Mouse (Mus musculus) myocyte (in vitro differentiated cells): ENCODE results near the gene Adgrv1. TPM values are rescaled to one million over a fixed set of nuclear protein-coding genes. Genes with fewer than 3 reads are reported as not detected.

Experiments
- H3K27me3 ChIP-seq: one replicate; pipeline ENCODE4 v1.6.1; 2011; ENCODE audit not compliant: control insufficient read depth, insufficient read depth, insufficient read length
- H3K36me3 ChIP-seq: one replicate; pipeline ENCODE4 v1.6.1; 2011; ENCODE audit not compliant: control insufficient read depth, insufficient read depth
- H3K4me2 ChIP-seq: one replicate; pipeline ENCODE4 v1.6.1; 2011; ENCODE audit warnings: low read depth, control low read depth
- H3K4me3 ChIP-seq: one replicate; pipeline ENCODE4 v1.5.1; 2011; ENCODE audit warnings: mild to moderate bottlenecking, control low read depth, moderate library complexity
- H3K79me2 ChIP-seq: one replicate; pipeline ENCODE4 v1.6.1; 2011; ENCODE audit not compliant: control insufficient read depth, insufficient read depth
- H3ac ChIP-seq: one replicate; pipeline ENCODE4 v1.6.1; 2011; ENCODE audit not compliant: control insufficient read depth, insufficient read length
- CEBPB ChIP-seq: IDR thresholded peaks from 2 replicates; pipeline ENCODE4 v1.6.1; 2011; ENCODE audit warnings: mild to moderate bottlenecking, moderate library complexity; ENCODE audit not compliant: poor library complexity, insufficient read depth, severe bottlenecking
- E2F4 ChIP-seq: IDR thresholded peaks from one replicate; pipeline ENCODE4 v1.6.1; 2011; ENCODE audit warnings: mild to moderate bottlenecking, control low read depth, moderate library complexity; ENCODE audit not compliant: insufficient read depth
- MAX ChIP-seq: IDR thresholded peaks from one replicate; pipeline ENCODE4 v1.6.1; 2011; ENCODE audit warnings: low read depth, mild to moderate bottlenecking, control low read depth
- MYOD1 ChIP-seq, 3 experiments: IDR thresholded peaks; one replicate each; pipeline ENCODE4 v1.6.1; 2011; ENCODE audit warnings: control low read depth in 2 of 3, low read depth in 2 of 3, mild to moderate bottlenecking in 2 of 3, moderate library complexity in 1 of 3; ENCODE audit not compliant: insufficient read length in 2 of 3, control insufficient read depth in 1 of 3
- MYOG ChIP-seq, 3 experiments: IDR thresholded peaks; one replicate each; pipeline ENCODE4 v1.6.1; 2011; ENCODE audit warnings: control low read depth in 2 of 3, low read depth in 2 of 3, mild to moderate bottlenecking in 2 of 3; ENCODE audit not compliant: insufficient read length in 2 of 3, control insufficient read depth in 1 of 3, insufficient read depth in 1 of 3
- POLR2A ChIP-seq: IDR thresholded peaks from one replicate; pipeline ENCODE4 v1.6.1; 2011; ENCODE audit warnings: low read depth, mild to moderate bottlenecking, control low read depth, moderate library complexity; ENCODE audit not compliant: insufficient read length
- POLR2AphosphoS2 ChIP-seq: IDR thresholded peaks from one replicate; pipeline ENCODE4 v1.6.1; 2011; ENCODE audit warnings: low read depth, control low read depth; ENCODE audit not compliant: insufficient read length
- REST ChIP-seq: IDR thresholded peaks from one replicate; pipeline ENCODE4 v1.6.1; 2011; ENCODE audit warnings: mild to moderate bottlenecking, control low read depth, moderate library complexity; ENCODE audit not compliant: insufficient read depth, insufficient read length
- SRF ChIP-seq: IDR thresholded peaks from one replicate; pipeline ENCODE4 v1.6.1; 2011; ENCODE audit warnings: low read depth; ENCODE audit not compliant: control insufficient read depth, insufficient read length
- TCF12 ChIP-seq: IDR thresholded peaks from one replicate; pipeline ENCODE4 v1.6.1; 2011; ENCODE audit warnings: mild to moderate bottlenecking, control low read depth; ENCODE audit not compliant: poor library complexity, insufficient read depth, severe bottlenecking
- TCF3 ChIP-seq: IDR thresholded peaks from one replicate; pipeline ENCODE4 v1.6.1; 2011; ENCODE audit warnings: low read depth, control low read depth; ENCODE audit not compliant: insufficient read length
- USF1 ChIP-seq: IDR thresholded peaks from one replicate; pipeline ENCODE4 v1.6.1; 2011; ENCODE audit warnings: low read depth, mild to moderate bottlenecking, control low read depth, moderate library complexity
- polyA plus RNA-seq: library from polyadenylated mRNA; unstranded; fragments of >200 nt; fragmentation: generic; extraction: Trizol; gene quantifications from one replicate; pipeline ENCODE4 v1.2.1, GENCODE M21; 2012; ENCODE audit warnings: missing spikeins

The Adgrv1 gene
- polyA plus RNA-seq, 1 experiment: 0.04 TPM

DNA sequence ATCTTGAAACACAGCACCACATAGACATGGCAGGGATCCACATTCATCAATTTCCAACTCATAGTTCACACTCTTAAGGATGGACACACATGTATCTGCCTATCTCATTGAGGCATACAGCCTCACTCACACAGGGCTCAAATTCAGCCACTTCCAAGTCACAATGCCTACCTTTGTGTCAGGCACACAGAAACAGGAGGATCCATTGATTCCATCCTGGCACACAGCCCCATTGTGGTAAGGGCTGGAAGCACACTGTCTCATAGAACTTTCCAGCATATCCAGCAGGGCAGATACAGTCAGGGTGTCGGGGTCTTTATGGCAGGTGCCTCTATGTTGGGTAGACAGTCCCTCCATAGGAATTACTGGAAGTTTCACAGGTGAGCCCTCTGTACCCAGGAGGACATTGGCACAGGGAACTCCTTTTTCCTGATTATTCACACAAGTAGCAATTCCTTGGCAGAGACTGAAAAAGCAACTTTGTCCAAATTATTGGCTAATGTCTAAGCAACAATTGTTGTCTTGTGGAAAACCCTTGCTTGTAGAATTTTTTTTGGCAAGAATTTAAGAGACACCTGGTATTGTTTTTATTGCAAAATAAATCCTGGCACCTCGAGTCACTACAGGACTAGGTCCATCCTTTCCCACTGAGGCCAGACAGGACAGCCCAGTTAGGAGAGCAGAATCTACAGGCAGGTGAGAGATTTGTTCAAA is 545.8 kb downstream of the Adgrv1 start:
- no peak overlapping the region for H3K4me2 ChIP-seq
- H3K27me3 ChIP-seq: no peaks in the 10 kb centered on the region
- no peak overlapping the region for H3K4me3 ChIP-seq
- no peak overlapping the region for H3ac ChIP-seq
- H3K36me3 ChIP-seq: no peaks in the 10 kb centered on the region
- TF ChIP-seq MYOG (IDR thresholded peaks at IDR 0.05; ENCODE audit: control insufficient read depth in 1 of 3, insufficient read depth in 1 of 3, insufficient read length in 2 of 3, low read depth in 2 of 3) (no peak), USF1 (no peak), MAX (no peak), CEBPB (no peak), REST (no peak), POLR2AphosphoS2 (no peak), TCF3 (no peak), TCF12 (no peak), E2F4 (no peak), SRF (no peak), POLR2A (no peak)
- no peaks in the 10 kb centered on the region for H3K79me2 ChIP-seq

DNA sequence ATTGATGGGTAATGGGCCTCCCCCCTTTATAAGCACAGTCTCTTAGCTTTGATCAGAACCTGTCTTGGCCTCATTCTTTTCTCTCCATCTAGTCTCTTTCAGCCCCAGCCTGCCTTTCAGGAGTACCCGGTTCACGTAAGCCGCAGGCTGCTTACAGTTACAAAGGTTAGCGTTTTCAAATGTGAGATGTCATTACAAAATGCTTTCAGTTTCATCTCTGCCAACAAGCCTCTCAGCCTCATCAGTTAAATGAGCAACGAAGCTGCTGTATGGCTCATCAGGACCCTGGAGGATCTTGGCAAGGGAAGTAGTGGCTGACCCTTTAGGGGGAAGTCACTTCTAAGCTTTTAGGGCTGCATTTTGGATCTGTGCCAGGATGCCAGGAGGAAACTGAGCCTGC is 560.7 kb downstream of the Adgrv1 start:
- Histone ChIP-seq H3K4me3 (no peak overlapping the region), H3K79me2 (no peaks in the 10 kb centered on the region), H3K27me3 (no peaks in the 10 kb centered on the region), H3K4me2 (no peak overlapping the region), H3ac (no peak overlapping the region), H3K36me3 (no peaks in the 10 kb centered on the region)
- TF ChIP-seq REST (no peak), MYOG (IDR thresholded peaks at IDR 0.05; ENCODE audit: control insufficient read depth in 1 of 3, insufficient read depth in 1 of 3, insufficient read length in 2 of 3, low read depth in 2 of 3) (no peak), POLR2AphosphoS2 (no peak), POLR2A (no peak), MYOD1 (IDR thresholded peaks at IDR 0.05; ENCODE audit: control insufficient read depth in 1 of 3, insufficient read length in 2 of 3, low read depth in 2 of 3) (no peak), TCF3 (no peak), USF1 (no peak), CEBPB (no peak), TCF12 (no peak), SRF (no peak)

DNA sequence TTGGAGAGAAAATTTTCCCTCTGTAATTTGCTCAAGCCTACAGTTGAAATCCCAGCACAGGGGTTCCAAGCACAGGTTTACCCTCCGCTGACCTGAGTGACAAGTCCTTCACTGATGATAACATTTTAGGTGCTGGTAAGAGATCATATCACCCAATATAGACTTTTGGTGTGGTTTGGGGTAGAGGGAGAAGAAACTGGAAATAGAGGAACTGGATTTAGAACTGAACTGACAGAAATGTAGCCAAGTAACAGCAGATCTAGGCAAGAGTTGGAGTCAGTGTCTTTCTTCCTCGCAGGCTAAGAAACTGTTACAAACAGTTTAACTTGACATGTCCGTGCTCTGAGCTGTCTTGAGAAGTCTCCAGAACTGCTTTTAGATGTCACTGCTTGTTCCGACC is 581.5 kb downstream of the Adgrv1 start:
- Histone ChIP-seq H3K27me3 (no peaks in the 10 kb centered on the region), H3K4me2 (peak overlapping the region; percentile 54), H3ac (no peak overlapping the region), H3K36me3 (no peaks in the 10 kb centered on the region), H3K79me2 (no peaks in the 10 kb centered on the region), H3K4me3 (no peak overlapping the region)
- TF ChIP-seq MYOD1 (IDR thresholded peaks at IDR 0.05; ENCODE audit: control insufficient read depth in 1 of 3, insufficient read length in 2 of 3, low read depth in 2 of 3): no peak
- TF ChIP-seq TCF3: no peak
- TF ChIP-seq MAX: no peak
- no peak for TF ChIP-seq POLR2A
- TF ChIP-seq POLR2AphosphoS2: no peak
- TF ChIP-seq CEBPB: no peak
- no peak for TF ChIP-seq MYOG (IDR thresholded peaks at IDR 0.05; ENCODE audit: control insufficient read depth in 1 of 3, insufficient read depth in 1 of 3, insufficient read length in 2 of 3, low read depth in 2 of 3)
- TF ChIP-seq TCF12: no peak
- TF ChIP-seq E2F4: no peak
- TF ChIP-seq SRF: no peak

DNA sequence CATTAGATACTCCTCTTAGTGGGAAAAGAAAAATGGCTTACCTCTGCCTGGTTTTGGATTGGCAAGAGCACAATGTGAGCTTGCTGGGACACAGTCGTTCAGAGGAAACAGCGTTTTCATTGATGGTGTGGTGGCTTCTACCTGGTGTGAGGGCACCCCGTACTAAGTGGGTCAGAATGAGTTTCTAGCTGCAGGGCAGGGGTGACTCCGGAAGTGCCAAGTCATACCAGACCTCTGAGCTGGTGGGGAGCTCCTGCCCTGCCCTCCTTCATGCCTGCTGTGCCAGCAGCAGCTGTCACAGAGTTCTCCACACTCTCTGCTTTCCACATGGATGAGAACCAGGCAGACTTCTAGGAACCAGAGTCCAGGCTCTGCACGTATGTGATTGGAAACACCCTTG is 582.0 kb downstream of the Adgrv1 start:
- H3K79me2 ChIP-seq: no peaks in the 10 kb centered on the region
- H3K27me3 ChIP-seq: no peaks in the 10 kb centered on the region
- H3K4me2 ChIP-seq: peak overlapping the region; percentile 54
- H3ac ChIP-seq: no peak overlapping the region
- TF ChIP-seq MYOG (IDR thresholded peaks at IDR 0.05; ENCODE audit: control insufficient read depth in 1 of 3, insufficient read depth in 1 of 3, insufficient read length in 2 of 3, low read depth in 2 of 3) (peak in 2 of 3 experiments; percentile 71 to 86), E2F4 (no peak), USF1 (no peak), MYOD1 (IDR thresholded peaks at IDR 0.05; ENCODE audit: control insufficient read depth in 1 of 3, insufficient read length in 2 of 3, low read depth in 2 of 3) (peak in 2 of 3 experiments; percentile 57 to 84)
- H3K36me3 ChIP-seq: no peaks in the 10 kb centered on the region
- no peak overlapping the region for H3K4me3 ChIP-seq

DNA sequence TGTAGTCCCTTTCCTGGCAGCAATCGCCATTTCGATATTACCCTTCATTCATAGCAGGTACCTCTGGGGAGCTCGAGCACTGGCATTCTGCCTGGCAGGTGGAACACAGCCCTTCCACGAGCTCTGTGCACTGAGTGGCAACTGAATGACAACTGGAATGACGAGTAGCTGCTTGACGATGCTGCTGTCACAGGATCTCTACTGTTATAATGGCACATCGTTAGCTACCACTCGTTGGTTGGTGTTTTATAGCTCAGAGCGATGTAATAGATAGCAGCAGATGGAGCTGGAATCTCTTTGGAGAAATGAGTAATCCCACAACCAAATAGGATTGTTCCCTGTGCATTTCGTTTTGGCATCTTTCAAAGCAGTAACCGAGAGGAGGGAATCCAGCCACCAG is 587.6 kb downstream of the Adgrv1 start:
- TF ChIP-seq E2F4: no peak
- TF ChIP-seq POLR2AphosphoS2: no peak
- no peak for TF ChIP-seq POLR2A
- no peak for TF ChIP-seq TCF3
- no peak for TF ChIP-seq USF1
- TF ChIP-seq MAX: no peak
- TF ChIP-seq MYOD1 (IDR thresholded peaks at IDR 0.05; ENCODE audit: control insufficient read depth in 1 of 3, insufficient read length in 2 of 3, low read depth in 2 of 3): no peak
- no peak for TF ChIP-seq SRF
- TF ChIP-seq TCF12: no peak
- TF ChIP-seq REST: no peak
- H3K79me2 ChIP-seq: no peaks in the 10 kb centered on the region
- no peak overlapping the region for H3K4me2 ChIP-seq
- H3K36me3 ChIP-seq: no peaks in the 10 kb centered on the region
- no peak overlapping the region for H3ac ChIP-seq
- no peak overlapping the region for H3K4me3 ChIP-seq
- H3K27me3 ChIP-seq: no peaks in the 10 kb centered on the region

Other genes starting within 250 kb of the Adgrv1 start
- 4.2 TPM for gene Lysmd3, start 24.5 kb upstream of the Adgrv1 start, polyA plus RNA-seq
- 3.5 TPM for gene Polr3g, start 77.9 kb upstream of the Adgrv1 start, polyA plus RNA-seq
- 0.62 TPM for gene Mblac2, start 78.2 kb upstream of the Adgrv1 start, polyA plus RNA-seq
- 37.2 TPM for gene Cetn3, start 149.9 kb upstream of the Adgrv1 start, polyA plus RNA-seq